Mouse (Mus musculus) lung, postnatal 0 days (tissue): Measurements from ENCODE around the gene Ldb3. TPM values are rescaled to one million over a fixed set of nuclear protein-coding genes. Genes with fewer than 3 reads are reported as not detected.

Experiments used
- ATAC-seq: fragments of 200-750 bp; cut with Nextera tagmentation; 2 replicates; pipeline ENCODE4 v1.8.0; 2017; ENCODE audit warnings: moderate library complexity
- DNase-seq: peaks from one replicate; pipeline ENCODE4 v3.0.0-alpha.2; 2016; ENCODE audit warnings: low spot score
- H3K27ac ChIP-seq: fragments of 300-500 bp; sonication (generic); 2 replicates; pipeline ENCODE4 v1.5.1; 2014; ENCODE audit warnings: antibody characterized with exemption, mild to moderate bottlenecking, low read length, mixed read lengths
- H3K27me3 ChIP-seq: fragments of 300-500 bp; sonication (generic); replicated peaks from 2 replicates; pipeline ENCODE4 v1.6.1; 2014; ENCODE audit warnings: low read length, mixed read lengths; ENCODE audit not compliant: insufficient read depth
- H3K36me3 ChIP-seq: fragments of 300-500 bp; sonication (generic); 2 replicates; pipeline ENCODE4 v1.6.1; 2014; ENCODE audit warnings: low read length, mixed read lengths; ENCODE audit not compliant: insufficient read depth
- H3K4me1 ChIP-seq: fragments of 300-500 bp; sonication (generic); 2 replicates; pipeline ENCODE4 v1.6.1; 2014; ENCODE audit warnings: antibody characterized with exemption, low read depth, low read length, mixed read lengths; ENCODE audit not compliant: insufficient read depth
- H3K4me2 ChIP-seq: fragments of 300-500 bp; sonication (generic); replicated peaks from 2 replicates; pipeline ENCODE4 v1.6.1; 2014; ENCODE audit warnings: low read depth, mild to moderate bottlenecking, low read length, moderate library complexity, mixed read lengths
- H3K4me3 ChIP-seq: fragments of 300-500 bp; sonication (generic); 2 replicates; pipeline ENCODE4 v1.5.1; 2014; ENCODE audit warnings: low read depth, low read length
- H3K9ac ChIP-seq: fragments of 300-500 bp; sonication (generic); replicated peaks from 2 replicates; pipeline ENCODE4 v1.6.1; 2014; ENCODE audit warnings: low read depth, mild to moderate bottlenecking
- H3K9me3 ChIP-seq: fragments of 300-500 bp; sonication (generic); 2 replicates; pipeline ENCODE4 v1.6.1; 2016; ENCODE audit warnings: low read length, mixed read lengths
- CTCF ChIP-seq: IDR thresholded peaks from 2 replicates; pipeline ENCODE4 v1.5.1; 2016; ENCODE audit warnings: antibody characterized with exemption, mild to moderate bottlenecking
- EP300 ChIP-seq: IDR thresholded peaks from 2 replicates; pipeline ENCODE4 v1.6.1; 2016; ENCODE audit warnings: antibody characterized with exemption, mild to moderate bottlenecking, control low read depth
- WGBS: fragments of 180-500 bp; shearing (Covaris S2); extraction: QIAGEN DNeasy Blood & Tissue Kit; methylation state at CpG from one replicate; pipeline ENCODE4 v1.1.7; 2014; 5-methylcytosine and 5-hydroxymethylcytosine counted together
- polyA plus RNA-seq: library from polyadenylated mRNA; unstranded; fragments of >200 nt; fragmentation: Nextera tagmentation; extraction: Ambion mirVana; gene quantifications from 2 replicates; pipeline ENCODE4 v1.2.1, GENCODE M21; 2015

Ldb3 gene
- polyA plus RNA-seq, 1 experiment from 2014 or later = 2.6 TPM

GRCm38 (mm10) chr14:34512602-34513001 lies 75.9 kb downstream of the Ldb3 start:
- H3K4me3 ChIP-seq = no peak overlapping the region
- no peak overlapping the region for H3K9ac ChIP-seq
- no peak for ATAC-seq
- H3K4me1 ChIP-seq = no peaks in the 10 kb centered on the region
- no peak for DNase-seq
- no peaks in the 10 kb centered on the region for H3K9me3 ChIP-seq
- H3K27me3 ChIP-seq = no peaks in the 10 kb centered on the region; the same call in 1 of the 2 replicates
- H3K4me2 ChIP-seq = no peak overlapping the region
- no peaks in the 10 kb centered on the region for H3K36me3 ChIP-seq
- WGBS = 59% methylated on average over 4 of the region's 4 CpGs
- no peak overlapping the region for H3K27ac ChIP-seq
- TF ChIP-seq EP300 = no peak
- no peak for TF ChIP-seq CTCF

- no peak overlapping the region for H3K9ac ChIP-seq
- H3K9me3 ChIP-seq = no peaks in the 10 kb centered on the region
- H3K27me3 ChIP-seq = no peaks in the 10 kb centered on the region; the same call in 1 of the 2 replicates
- 41% methylated on average over 11 of the region's 11 CpGs for WGBS
- no peaks in the 10 kb centered on the region for H3K4me1 ChIP-seq
- no peak overlapping the region for H3K4me3 ChIP-seq
- ATAC-seq (peak; percentile 35; the same call in 1 of the 2 replicates), DNase-seq (peak; percentile 82)
- TF ChIP-seq CTCF (no peak), EP300 (0 out of 2 replicates have a peak, but pooled peaks have one; percentile 21)
- H3K4me2 ChIP-seq = no peak overlapping the region
- no peaks in the 10 kb centered on the region for H3K36me3 ChIP-seq
- no peak overlapping the region for H3K27ac ChIP-seq
These were observed 76.6 kb downstream of the Ldb3 start for GRCm38 (mm10) chr14:34511901-34512300.

- Histone ChIP-seq H3K4me2 (peak overlapping the region; percentile 22; the same call in 1 of the 2 replicates), H3K4me1 (no peaks in the 10 kb centered on the region), H3K9me3 (no peaks in the 10 kb centered on the region), H3K9ac (no peak overlapping the region), H3K4me3 (no peak overlapping the region), H3K36me3 (no peaks in the 10 kb centered on the region), H3K27me3 (no peaks in the 10 kb centered on the region), H3K27ac (peak overlapping the region; percentile 22)
- TF ChIP-seq CTCF (no peak), EP300 (no peak)
- WGBS = 15% methylated on average over 7 of the region's 7 CpGs
- ATAC-seq (peak; percentile 65), DNase-seq (peak; percentile 61)
These were observed 79.5 kb downstream of the Ldb3 start for GRCm38 (mm10) chr14:34508842-34509439.

GRCm38 (mm10) chr14:34508187-34508840 lies 80.2 kb downstream of the Ldb3 start:
- Histone ChIP-seq H3K4me3 (no peak overlapping the region), H3K9me3 (no peaks in the 10 kb centered on the region), H3K9ac (no peak overlapping the region), H3K27me3 (no peaks in the 10 kb centered on the region), H3K4me2 (0 out of 2 replicates have a peak overlapping the region, but pooled peaks have one; percentile 22), H3K4me1 (no peaks in the 10 kb centered on the region), H3K36me3 (no peaks in the 10 kb centered on the region), H3K27ac (peak overlapping the region; percentile 22)
- TF ChIP-seq EP300 = no peak
- no peak for TF ChIP-seq CTCF
- peak; percentile 14; the same call in 1 of the 2 replicates for ATAC-seq
- no peak for DNase-seq
- 27% methylated on average over 4 of the region's 4 CpGs for WGBS

- peaks cover 2% of the 10 kb centered on the region; the same call in 1 of the 2 replicates for H3K4me1 ChIP-seq
- ATAC-seq = no peak
- H3K27ac ChIP-seq = no peak overlapping the region
- H3K9ac ChIP-seq = no peak overlapping the region
- no peak overlapping the region for H3K4me2 ChIP-seq
- H3K27me3 ChIP-seq = no peaks in the 10 kb centered on the region
- H3K36me3 ChIP-seq = no peaks in the 10 kb centered on the region
- TF ChIP-seq CTCF (no peak), EP300 (no peak)
- 56% methylated on average over 7 of the region's 7 CpGs for WGBS
- H3K9me3 ChIP-seq = no peaks in the 10 kb centered on the region
- H3K4me3 ChIP-seq = no peak overlapping the region
- DNase-seq = no peak
These were observed 83.2 kb downstream of the Ldb3 start for GRCm38 (mm10) chr14:34505309-34505708.

- TF ChIP-seq CTCF (no peak), EP300 (no peak)
- no peaks in the 10 kb centered on the region for H3K36me3 ChIP-seq
- H3K27me3 ChIP-seq = no peaks in the 10 kb centered on the region
- H3K4me3 ChIP-seq = no peak overlapping the region
- 59% methylated on average over 5 of the region's 5 CpGs for WGBS
- H3K9me3 ChIP-seq = no peaks in the 10 kb centered on the region
- no peak overlapping the region for H3K27ac ChIP-seq
- DNase-seq (no peak), ATAC-seq (no peak)
- peaks cover 11% of the 10 kb centered on the region; the same call in 1 of the 2 replicates for H3K4me1 ChIP-seq
- H3K9ac ChIP-seq = no peak overlapping the region
- no peak overlapping the region for H3K4me2 ChIP-seq
These were observed 84.1 kb downstream of the Ldb3 start for GRCm38 (mm10) chr14:34504377-34504776.
